8 mouse cellular contexts compared by ENCODE assay signal in the genomic region with DNA sequence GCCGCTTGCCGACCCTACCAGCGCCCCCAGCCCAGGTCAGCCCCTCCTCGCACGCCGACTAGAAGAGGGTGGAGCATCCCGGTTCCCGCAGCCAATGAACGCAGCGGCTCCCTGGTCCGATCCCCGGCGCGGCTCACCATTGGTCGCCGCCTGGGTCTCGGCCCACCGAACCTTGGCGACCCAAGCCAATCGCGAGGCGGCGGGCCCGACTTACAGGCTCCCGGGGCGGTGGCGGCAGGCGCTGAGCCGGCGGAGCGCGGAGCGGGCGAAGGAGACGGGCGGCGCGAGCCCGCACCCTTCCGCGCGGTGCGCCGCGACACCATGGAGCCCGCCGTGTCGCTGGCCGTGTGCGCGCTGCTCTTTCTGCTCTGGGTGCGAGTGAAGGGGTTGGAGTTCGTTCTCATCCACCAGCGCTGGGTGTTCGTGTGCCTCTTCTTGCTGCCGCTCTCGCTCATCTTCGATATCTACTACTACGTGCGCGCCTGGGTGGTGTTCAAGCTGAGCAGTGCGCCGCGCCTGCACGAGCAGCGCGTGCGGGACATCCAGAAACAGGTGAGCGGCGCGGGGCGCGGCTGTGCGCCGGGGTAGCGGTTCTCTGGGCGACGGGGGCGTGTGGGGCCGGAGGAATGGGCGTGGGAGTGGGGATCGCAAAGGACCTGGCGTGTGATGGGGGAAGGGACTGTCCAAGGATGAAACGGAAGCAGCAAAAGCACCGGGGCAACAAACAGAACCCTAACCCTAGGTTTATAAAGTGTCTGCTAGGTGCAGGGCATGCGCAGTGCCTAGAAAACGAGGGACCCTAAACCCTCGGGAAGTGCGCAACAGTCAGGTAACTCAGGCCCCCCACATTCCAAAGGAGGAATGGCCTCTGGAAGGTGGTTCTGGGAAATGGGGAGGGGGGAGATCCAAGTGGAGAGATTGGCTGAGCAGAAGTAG. TPM values are rescaled to one million over a fixed set of nuclear protein-coding genes. Genes with fewer than 3 reads are reported as not detected.
A peak's percentile ranks its signal among the peaks of the same experiment; 100 is the strongest.
DNase-seq lines count a peak whose midpoint lies in the region; ATAC-seq and TF ChIP-seq lines count a peak whose summit lies in the region.

A gene (plus strand): TSS at position 193 of the 936 bp plus-strand sequence.

- peak; percentile 99 for ATAC-seq in embryonic facial prominence, embryonic 14.5 days (ENCODE audit: low read depth)
- ATAC-seq in limb, embryonic 14.5 days (ENCODE audit: low FRiP score, low read depth): peak; percentile 99
- ATAC-seq in midbrain, postnatal 0 days (ENCODE audit: low FRiP score): peak; percentile 98

- H3K9ac ChIP-seq in embryonic facial prominence, embryonic 14.5 days (ENCODE audit: low read depth, low read length): peak within 1 kb of the TSS; percentile 73
- H3K9ac ChIP-seq in limb, embryonic 14.5 days (ENCODE audit: low read depth, low read length, severe bottlenecking): peak within 1 kb of the TSS; percentile 58
- peak within 1 kb of the TSS; percentile 66 for H3K9ac ChIP-seq in midbrain, postnatal 0 days (replicated peaks; ENCODE audit: low read length, poor library complexity, severe bottlenecking)

- H3K4me3 ChIP-seq in embryonic facial prominence, embryonic 14.5 days (ENCODE audit: low read depth, low read length): peak within 1 kb of the TSS; percentile 92
- H3K4me3 ChIP-seq in limb, embryonic 14.5 days (replicated peaks; ENCODE audit: low read length): peak within 1 kb of the TSS; percentile 80
- peak within 1 kb of the TSS; percentile 79 for H3K4me3 ChIP-seq in midbrain, postnatal 0 days (ENCODE audit: low read depth, low read length)

- peak within 1 kb of the TSS; percentile 81 for H3K27ac ChIP-seq in embryonic facial prominence, embryonic 14.5 days (replicated peaks; ENCODE audit: low read depth, low read length)
- no peak within 1 kb of the TSS; the same call in 1 of the 2 replicates for H3K27ac ChIP-seq in limb, embryonic 14.5 days (replicated peaks; ENCODE audit: low read depth, low read length)
- H3K27ac ChIP-seq in midbrain, postnatal 0 days (ENCODE audit: low read depth, low read length): peak within 1 kb of the TSS; percentile 79

- peak; percentile 73 for DNase-seq in 3T3-L1 (ENCODE audit: low read depth, low spot score)
- DNase-seq in adrenal gland, postnatal 4 days (ENCODE audit: low spot score in 2 of 2): peak; percentile 81 to 86
- peak; percentile 97 for DNase-seq in embryonic facial prominence, embryonic 14.5 days (ENCODE audit: low spot score)
- peak; percentile 71 for DNase-seq in heart, adult 8-10 months (ENCODE audit: low spot score)
- DNase-seq in kidney, adult 9 months: peak; percentile 94
- peak; percentile 95 for DNase-seq in limb, embryonic 14.5 days (ENCODE audit: low spot score)
- DNase-seq in midbrain, postnatal 0 days (ENCODE audit: low spot score): peak; percentile 96
- peak; percentile 52 to 57 for DNase-seq in spleen, postnatal 14 days (ENCODE audit: low spot score in 2 of 2)

- peaks cover 19% of the 10 kb centered on the region for H3K36me3 ChIP-seq in embryonic facial prominence, embryonic 14.5 days (ENCODE audit: control insufficient read depth, insufficient read depth, low read length)
- H3K36me3 ChIP-seq in limb, embryonic 14.5 days (ENCODE audit: control insufficient read depth, insufficient read depth, low read length): peaks cover 25% of the 10 kb centered on the region
- peaks cover 15% of the 10 kb centered on the region; the same call in 1 of the 2 replicates for H3K36me3 ChIP-seq in midbrain, postnatal 0 days (ENCODE audit: insufficient read depth, low read length)

- no peaks in the 10 kb centered on the region for H3K9me3 ChIP-seq in embryonic facial prominence, embryonic 14.5 days (ENCODE audit: control insufficient read depth, low read length)
- H3K9me3 ChIP-seq in limb, embryonic 14.5 days (ENCODE audit: control insufficient read depth, low read length): no peaks in the 10 kb centered on the region
- no peaks in the 10 kb centered on the region for H3K9me3 ChIP-seq in midbrain, postnatal 0 days (ENCODE audit: low read length)

- peak within 1 kb of the TSS; percentile 97 for H3K4me2 ChIP-seq in embryonic facial prominence, embryonic 14.5 days (ENCODE audit: low read depth, low read length)
- H3K4me2 ChIP-seq in limb, embryonic 14.5 days (replicated peaks; ENCODE audit: low read depth, low read length, severe bottlenecking): peak within 1 kb of the TSS; percentile 83
- peak within 1 kb of the TSS; percentile 94 for H3K4me2 ChIP-seq in midbrain, postnatal 0 days (ENCODE audit: low read depth, low read length, poor library complexity, severe bottlenecking)

- H3K27me3 ChIP-seq in embryonic facial prominence, embryonic 14.5 days (replicated peaks; ENCODE audit: control insufficient read depth, insufficient read depth, low read length): 0 out of 2 replicates have a peak, but pooled peaks cover 3% of the 10 kb centered on the region
- no peaks in the 10 kb centered on the region for H3K27me3 ChIP-seq in limb, embryonic 14.5 days (ENCODE audit: control insufficient read depth, insufficient read depth, low read length)
- no peaks in the 10 kb centered on the region for H3K27me3 ChIP-seq in midbrain, postnatal 0 days (ENCODE audit: insufficient read depth, low read length)

- 0 out of 2 replicates have a peak, but pooled peaks have one; percentile 62 for TF ChIP-seq POLR2A in limb, embryonic 14.5 days (IDR thresholded peaks at IDR 0.05; ENCODE audit: borderline replicate concordance, extremely low read depth, insufficient read depth, insufficient read length)

- under 1% methylated on average over 60 of the region's 89 CpGs for WGBS in embryonic facial prominence, embryonic 14.5 days
- WGBS in limb, embryonic 14.5 days: under 1% methylated on average over 81 of the region's 89 CpGs
- under 1% methylated on average over 80 of the region's 89 CpGs for WGBS in midbrain, postnatal 0 days

- peaks cover 25% of the 10 kb centered on the region for H3K4me1 ChIP-seq in embryonic facial prominence, embryonic 14.5 days (ENCODE audit: control insufficient read depth, insufficient read depth, low read length)
- peaks cover 29% of the 10 kb centered on the region for H3K4me1 ChIP-seq in limb, embryonic 14.5 days (ENCODE audit: control insufficient read depth, insufficient read depth, low read length)
- H3K4me1 ChIP-seq in midbrain, postnatal 0 days (ENCODE audit: insufficient read depth, low read length): peaks cover 21% of the 10 kb centered on the region

- no peak for TF ChIP-seq CTCF in midbrain, postnatal 0 days (IDR thresholded peaks at IDR 0.05)

RNA-seq across cellular contexts. Expression of the gene that starts here (rescaled TPM):
- total RNA-seq in adrenal gland, postnatal 4 days (2021): 10 to 100 TPM; 51.2 to 70.5 TPM
- 14.8 and 17.9 TPM in 2 replicates for polyA plus RNA-seq in embryonic facial prominence, embryonic 14.5 days (2014; fragmentation: Nextera tagmentation; extraction: Ambion mirVana)
- total RNA-seq in heart, adult 8-10 months (2022): 1 to 10 TPM; 1.7 to 2.0 (median 1.8) TPM
- 57.6 and 66.1 TPM in 2 replicates for polyA plus RNA-seq in limb, embryonic 14.5 days (2012; rRNA removed)
- 19.3 and 19.4 TPM in 2 replicates for polyA plus RNA-seq in limb, embryonic 14.5 days (2014; fragmentation: Nextera tagmentation; extraction: Ambion mirVana)
- total RNA-seq in midbrain, postnatal 0 days (2014; rRNA removed): 107 and 139 TPM in 2 replicates
- polyA plus RNA-seq in midbrain, postnatal 0 days (2015; fragmentation: Nextera tagmentation; extraction: Ambion mirVana): 8.0 and 8.1 TPM in 2 replicates

Comparison
In these comparisons a context has a peak if more than half of its experiments do, and no peak if none do; other contexts are left out.
1. RNA of the gene that starts here (total RNA-seq): 107 to 139 TPM in midbrain, postnatal 0 days and 51.2 to 70.5 TPM in adrenal gland, postnatal 4 days; 1.7 to 2.0 TPM in heart, adult 8-10 months; every median in the first group is over 10 times any median in the second.
2. Peak in every context shown above with its lines, with median percentiles within 50 percentile points of each other: DNase-seq, ATAC-seq, H3K4me2 ChIP-seq, H3K4me3 ChIP-seq and H3K9ac ChIP-seq.